Mouse (Mus musculus): Measurements from ENCODE around the gene Slc25a45.
A peak's percentile ranks its signal among the peaks of the same experiment; 100 is the strongest.

Gene Slc25a45

GRCm38 (mm10) chr19:5892735-5893134, 15.1 kb downstream of the Slc25a45 start:
- DNase-seq (ENCODE audit: low spot score), result no peak

- no peak for DNase-seq (ENCODE audit: low spot score)
Observed at GRCm38 (mm10) chr19:5893282-5894001, 15.8 kb downstream of the Slc25a45 start.

- DNase-seq (ENCODE audit: low spot score), result peak; percentile 95
Observed at GRCm38 (mm10) chr19:5894002-5894678, 16.5 kb downstream of the Slc25a45 start, which contains the start of gene Tigd3. TSS of gene Tigd3 (minus strand) at chr19:5894149.

GRCm38 (mm10) chr19:5907275-5907674, 29.7 kb downstream of the Slc25a45 start:
- DNase-seq (ENCODE audit: low spot score), result no peak

- no peak for DNase-seq (ENCODE audit: low spot score)
Observed at GRCm38 (mm10) chr19:5910221-5910620, 32.6 kb downstream of the Slc25a45 start.

GRCm38 (mm10) chr19:5911430-5912102, 34.0 kb downstream of the Slc25a45 start:
- no peak for DNase-seq (ENCODE audit: low spot score)

GRCm38 (mm10) chr19:5912103-5913006, 34.7 kb downstream of the Slc25a45 start:
- DNase-seq (ENCODE audit: low spot score), result peak; percentile 98

GRCm38 (mm10) chr19:5913007-5913719, 35.6 kb downstream of the Slc25a45 start, which contains the start of gene Dpf2:
TSS of gene Dpf2 (minus strand) at chr19:5913010.
- no peak for DNase-seq (ENCODE audit: low spot score)

- DNase-seq (ENCODE audit: low spot score), result no peak
Observed at GRCm38 (mm10) chr19:5921715-5922114, 44.1 kb downstream of the Slc25a45 start.

GRCm38 (mm10) chr19:5922119-5922942, 44.7 kb downstream of the Slc25a45 start:
- no peak for DNase-seq (ENCODE audit: low spot score)

GRCm38 (mm10) chr19:5922963-5923362, 45.4 kb downstream of the Slc25a45 start:
- no peak for DNase-seq (ENCODE audit: low spot score)

- peak; percentile 92 for DNase-seq (ENCODE audit: low spot score)
Observed at GRCm38 (mm10) chr19:5923990-5924712, 46.5 kb downstream of the Slc25a45 start.

GRCm38 (mm10) chr19:5924713-5925093, 47.1 kb downstream of the Slc25a45 start, which contains the start of gene Cdc42ep2:
TSS of gene Cdc42ep2 (minus strand) at chr19:5924816.
- DNase-seq (ENCODE audit: low spot score), result peak; percentile 98

- DNase-seq (ENCODE audit: low spot score), result no peak
Observed at GRCm38 (mm10) chr19:5925311-5925855, 47.8 kb downstream of the Slc25a45 start.

- DNase-seq (ENCODE audit: low spot score), result no peak
Observed at GRCm38 (mm10) chr19:5927026-5927425, 49.4 kb downstream of the Slc25a45 start.

- no peak for DNase-seq (ENCODE audit: low spot score)
Observed at GRCm38 (mm10) chr19:5927532-5927931, 49.9 kb downstream of the Slc25a45 start.

- no peak for DNase-seq (ENCODE audit: low spot score)
Observed at GRCm38 (mm10) chr19:5928104-5928503, 50.5 kb downstream of the Slc25a45 start.

GRCm38 (mm10) chr19:5928546-5928945, 50.9 kb downstream of the Slc25a45 start:
- DNase-seq (ENCODE audit: low spot score), result no peak

All from yolk sac, embryonic 10.5 days (tissue).